Mouse (Mus musculus) E14TG2a.4 (cell line): ENCODE data around the gene Nek11.

Source experiments
- CTCF ChIP-seq: conservative IDR thresholded peaks from 2 replicates; pipeline ENCODE4 v1.5.1; 2014; ENCODE audit warnings: low read length
- POU5F1 ChIP-seq: IDR thresholded peaks from 2 replicates; pipeline ENCODE4 v1.6.1; 2014; ENCODE audit warnings: low read length, borderline replicate concordance

DNA sequence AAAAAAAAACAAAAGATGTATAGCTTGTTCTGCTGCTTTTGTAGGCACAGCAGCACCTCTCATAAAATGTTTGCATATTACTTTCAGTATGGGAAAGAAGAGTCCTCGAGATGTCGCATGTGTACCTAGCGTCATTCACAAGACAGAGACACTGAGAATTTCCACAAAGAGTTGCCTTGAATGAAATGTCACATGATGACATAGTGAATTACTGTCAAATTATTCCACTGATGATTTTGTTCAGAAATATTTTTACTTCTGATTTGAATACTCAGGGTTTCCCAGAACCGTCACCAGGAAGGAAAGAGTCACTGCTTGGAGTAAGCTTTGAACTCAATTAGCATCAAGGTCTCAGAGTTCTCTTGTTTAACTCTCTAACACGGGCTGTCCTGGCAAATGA is 7.9 kb downstream of the Nek11 start:
- TF ChIP-seq CTCF (no peak), POU5F1 (no peak)
